ENCODE assay signal across 8 mouse cellular contexts in genomic region chr12:83763311-83764043, GRCm38 (mm10). TPM values are rescaled to one million over a fixed set of nuclear protein-coding genes. Genes with fewer than 3 reads are reported as not detected.
DNase-seq lines count a peak whose midpoint lies in the region; ATAC-seq lines count a peak whose summit lies in the region.

TSS of gene Papln (plus strand) at chr12:83763634.

- peak within 1 kb of the TSS; percentile 50 for H3K4me3 ChIP-seq in embryonic facial prominence, embryonic 10.5 days
- peak within 1 kb of the TSS; percentile 46 for H3K4me3 ChIP-seq in hindbrain, embryonic 10.5 days
- peak within 1 kb of the TSS; percentile 38 for H3K4me3 ChIP-seq in limb, embryonic 13.5 days
- peak within 1 kb of the TSS; percentile 29 for H3K4me3 ChIP-seq in midbrain, embryonic 16.5 days (ENCODE audit: low read depth, low read length)

- H3K27me3 ChIP-seq in embryonic facial prominence, embryonic 10.5 days (replicated peaks; ENCODE audit: low read depth, poor library complexity, severe bottlenecking), result peaks cover 24% of the 10 kb centered on the region
- H3K27me3 ChIP-seq in hindbrain, embryonic 10.5 days (ENCODE audit: insufficient read depth, poor library complexity, severe bottlenecking), result peaks cover 38% of the 10 kb centered on the region
- H3K27me3 ChIP-seq in limb, embryonic 13.5 days, result peaks cover 21% of the 10 kb centered on the region; the same call in 1 of the 2 replicates
- no peaks in the 10 kb centered on the region for H3K27me3 ChIP-seq in midbrain, embryonic 16.5 days (ENCODE audit: control insufficient read depth, insufficient read depth, low read depth, low read length)

- 16% methylated on average over 31 of the region's 31 CpGs for WGBS in embryonic facial prominence, embryonic 10.5 days
- 18% methylated on average over 31 of the region's 31 CpGs for WGBS in hindbrain, embryonic 10.5 days
- 9% methylated on average over 24 of the region's 31 CpGs for WGBS in limb, embryonic 13.5 days
- 21% methylated on average over 28 of the region's 31 CpGs for WGBS in midbrain, embryonic 16.5 days

- no peaks in the 10 kb centered on the region for H3K9me3 ChIP-seq in embryonic facial prominence, embryonic 10.5 days
- no peaks in the 10 kb centered on the region for H3K9me3 ChIP-seq in hindbrain, embryonic 10.5 days
- H3K9me3 ChIP-seq in limb, embryonic 13.5 days, result no peaks in the 10 kb centered on the region
- H3K9me3 ChIP-seq in midbrain, embryonic 16.5 days (replicated peaks; ENCODE audit: control insufficient read depth, low read length, poor library complexity, severe bottlenecking), result no peaks in the 10 kb centered on the region

- 0 out of 2 replicates have a peak, but pooled peaks have one; percentile 10 for ATAC-seq in limb, embryonic 13.5 days (ENCODE audit: low FRiP score, low read depth)
- ATAC-seq in midbrain, embryonic 16.5 days, result no peak

- H3K36me3 ChIP-seq in embryonic facial prominence, embryonic 10.5 days (replicated peaks), result no peaks in the 10 kb centered on the region
- no peaks in the 10 kb centered on the region for H3K36me3 ChIP-seq in hindbrain, embryonic 10.5 days
- no peaks in the 10 kb centered on the region for H3K36me3 ChIP-seq in limb, embryonic 13.5 days
- no peaks in the 10 kb centered on the region for H3K36me3 ChIP-seq in midbrain, embryonic 16.5 days (ENCODE audit: control insufficient read depth, insufficient read depth, low read length)

- H3K4me2 ChIP-seq in limb, embryonic 13.5 days (replicated peaks), result peak within 1 kb of the TSS; percentile 72
- H3K4me2 ChIP-seq in midbrain, embryonic 16.5 days (ENCODE audit: low read length), result peak within 1 kb of the TSS; percentile 56

- DNase-seq in right cerebral cortex, postnatal 14 days, result peak; percentile 42
- DNase-seq in right cerebral cortex, postnatal 36 days (ENCODE audit: low spot score in 2 of 2), result no peak
- DNase-seq in embryonic facial prominence, embryonic 10.5 days (ENCODE audit: low spot score), result peak; percentile 34
- no peak for DNase-seq in hindbrain, embryonic 10.5 days (ENCODE audit: low spot score)
- no peak for DNase-seq in layer of hippocampus, adult 11-12 months (ENCODE audit: low spot score)
- no peak for DNase-seq in ovary, adult 18-20 months (ENCODE audit: low spot score)

- H3K9ac ChIP-seq in limb, embryonic 13.5 days, result peak within 1 kb of the TSS; percentile 54
- peak within 1 kb of the TSS; percentile 54 for H3K9ac ChIP-seq in midbrain, embryonic 16.5 days (ENCODE audit: low read depth, low read length)

- H3K27ac ChIP-seq in embryonic facial prominence, embryonic 10.5 days (replicated peaks), result peak within 1 kb of the TSS; percentile 57; the same call in 1 of the 2 replicates
- H3K27ac ChIP-seq in hindbrain, embryonic 10.5 days, result peak within 1 kb of the TSS; percentile 41
- H3K27ac ChIP-seq in limb, embryonic 13.5 days, result no peak within 1 kb of the TSS
- H3K27ac ChIP-seq in midbrain, embryonic 16.5 days (ENCODE audit: low read length), result no peak within 1 kb of the TSS

- H3K4me1 ChIP-seq in embryonic facial prominence, embryonic 10.5 days, result peaks cover 62% of the 10 kb centered on the region
- H3K4me1 ChIP-seq in hindbrain, embryonic 10.5 days (replicated peaks), result peaks cover 51% of the 10 kb centered on the region
- H3K4me1 ChIP-seq in limb, embryonic 13.5 days, result peaks cover 48% of the 10 kb centered on the region
- H3K4me1 ChIP-seq in midbrain, embryonic 16.5 days (ENCODE audit: control insufficient read depth, insufficient read depth, low read length), result peaks cover 14% of the 10 kb centered on the region

RNA-seq across cellular contexts. Expression of gene Papln, which starts in this region (rescaled TPM):
- polyA plus RNA-seq in embryonic facial prominence, embryonic 10.5 days (2016; fragmentation: Nextera tagmentation; extraction: Ambion mirVana), result 0.10 and 0.29 TPM in 2 replicates
- 0.04 and 0.14 TPM in 2 replicates for polyA plus RNA-seq in hindbrain, embryonic 10.5 days (2016; fragmentation: Nextera tagmentation; extraction: Ambion mirVana)
- polyA plus RNA-seq in limb, embryonic 13.5 days (2015; fragmentation: Nextera tagmentation; extraction: Ambion mirVana), result 0.86 and 1.3 TPM in 2 replicates
- polyA plus RNA-seq in midbrain, embryonic 16.5 days (2015; fragmentation: Nextera tagmentation; extraction: Ambion mirVana), result 0.16 and 0.31 TPM in 2 replicates

Comparison
In these comparisons a context has a peak if more than half of its experiments do, and no peak if none do; other contexts are left out.
1. Peak in DNase-seq, H3K4me3 ChIP-seq and H3K27ac ChIP-seq in embryonic facial prominence, embryonic 10.5 days; RNA of the gene not detected or under 1 TPM.